Mouse (Mus musculus): ENCODE results near the gene Gm37240. TPM values are rescaled to one million over a fixed set of nuclear protein-coding genes. Genes with fewer than 3 reads are reported as not detected.

The Gm37240 gene
- polyA plus RNA-seq, 1 experiment from 2014 or later = 0.52 TPM

GRCm38 (mm10) chr3:84610183-84610710 lies 1277.1 kb downstream of the Gm37240 start:
- H3K4me2 ChIP-seq (replicated peaks; ENCODE audit: low read depth, low read length) = no peak overlapping the region
- H3K9ac ChIP-seq (ENCODE audit: low read depth, low read length) = no peak overlapping the region
- no peak for DNase-seq (ENCODE audit: low spot score)
- H3K4me1 ChIP-seq (replicated peaks; ENCODE audit: control insufficient read depth, insufficient read depth, low read length) = no peaks in the 10 kb centered on the region
- H3K27me3 ChIP-seq (ENCODE audit: control insufficient read depth, insufficient read depth, low read length) = no peaks in the 10 kb centered on the region
- no peaks in the 10 kb centered on the region for H3K36me3 ChIP-seq (ENCODE audit: control insufficient read depth, insufficient read depth, low read length)
- H3K27ac ChIP-seq (ENCODE audit: low read depth, low read length) = no peak overlapping the region
- no peaks in the 10 kb centered on the region for H3K9me3 ChIP-seq (ENCODE audit: control insufficient read depth, low read length)
- no peak for ATAC-seq (ENCODE audit: low FRiP score)
- 66% methylated on average over 9 of the region's 9 CpGs for whole genome bisulfite sequencing
- H3K4me3 ChIP-seq (ENCODE audit: low read depth, low read length) = no peak overlapping the region

GRCm38 (mm10) chr3:84603212-84603611 lies 1284.1 kb downstream of the Gm37240 start:
- DNase-seq (ENCODE audit: low spot score) (no peak), ATAC-seq (ENCODE audit: low FRiP score) (no peak)
- Histone ChIP-seq H3K4me3 (ENCODE audit: low read depth, low read length) (no peak overlapping the region), H3K27ac (ENCODE audit: low read depth, low read length) (no peak overlapping the region), H3K9ac (ENCODE audit: low read depth, low read length) (no peak overlapping the region), H3K4me1 (replicated peaks; ENCODE audit: control insufficient read depth, insufficient read depth, low read length) (no peaks in the 10 kb centered on the region), H3K9me3 (ENCODE audit: control insufficient read depth, low read length) (no peaks in the 10 kb centered on the region), H3K27me3 (ENCODE audit: control insufficient read depth, insufficient read depth, low read length) (no peaks in the 10 kb centered on the region), H3K4me2 (replicated peaks; ENCODE audit: low read depth, low read length) (no peak overlapping the region), H3K36me3 (ENCODE audit: control insufficient read depth, insufficient read depth, low read length) (no peaks in the 10 kb centered on the region)
- 76% methylated on average over 6 of the region's 9 CpGs for WGBS

GRCm38 (mm10) chr3:84602759-84603158 lies 1284.6 kb downstream of the Gm37240 start:
- DNase-seq (ENCODE audit: low spot score) = no peak
- Histone ChIP-seq H3K36me3 (ENCODE audit: control insufficient read depth, insufficient read depth, low read length) (no peaks in the 10 kb centered on the region), H3K4me3 (ENCODE audit: low read depth, low read length) (no peak overlapping the region), H3K27ac (ENCODE audit: low read depth, low read length) (no peak overlapping the region), H3K9me3 (ENCODE audit: control insufficient read depth, low read length) (no peaks in the 10 kb centered on the region), H3K4me2 (replicated peaks; ENCODE audit: low read depth, low read length) (no peak overlapping the region), H3K4me1 (replicated peaks; ENCODE audit: control insufficient read depth, insufficient read depth, low read length) (no peaks in the 10 kb centered on the region), H3K9ac (ENCODE audit: low read depth, low read length) (no peak overlapping the region), H3K27me3 (ENCODE audit: control insufficient read depth, insufficient read depth, low read length) (no peaks in the 10 kb centered on the region)
- ATAC-seq (ENCODE audit: low FRiP score) = no peak
- WGBS = 97% methylated on average over 2 of the region's 2 CpGs

GRCm38 (mm10) chr3:84601870-84602495 lies 1285.3 kb downstream of the Gm37240 start:
- 88% methylated on average over 9 of the region's 9 CpGs for WGBS
- no peak overlapping the region for H3K4me2 ChIP-seq (replicated peaks; ENCODE audit: low read depth, low read length)
- ATAC-seq (ENCODE audit: low FRiP score) (no peak), DNase-seq (ENCODE audit: low spot score) (no peak)
- H3K36me3 ChIP-seq (ENCODE audit: control insufficient read depth, insufficient read depth, low read length) = no peaks in the 10 kb centered on the region
- no peak overlapping the region for H3K9ac ChIP-seq (ENCODE audit: low read depth, low read length)
- no peaks in the 10 kb centered on the region for H3K27me3 ChIP-seq (ENCODE audit: control insufficient read depth, insufficient read depth, low read length)
- H3K27ac ChIP-seq (ENCODE audit: low read depth, low read length) = no peak overlapping the region
- no peaks in the 10 kb centered on the region for H3K4me1 ChIP-seq (replicated peaks; ENCODE audit: control insufficient read depth, insufficient read depth, low read length)
- no peaks in the 10 kb centered on the region for H3K9me3 ChIP-seq (ENCODE audit: control insufficient read depth, low read length)
- no peak overlapping the region for H3K4me3 ChIP-seq (ENCODE audit: low read depth, low read length)

GRCm38 (mm10) chr3:84598756-84599155 lies 1288.6 kb downstream of the Gm37240 start:
- no peak overlapping the region for H3K4me3 ChIP-seq (ENCODE audit: low read depth, low read length)
- no peak for DNase-seq (ENCODE audit: low spot score)
- no peaks in the 10 kb centered on the region for H3K9me3 ChIP-seq (ENCODE audit: control insufficient read depth, low read length)
- ATAC-seq (ENCODE audit: low FRiP score) = no peak
- no peaks in the 10 kb centered on the region; the same call in 1 of the 2 replicates for H3K4me1 ChIP-seq (replicated peaks; ENCODE audit: control insufficient read depth, insufficient read depth, low read length)
- no peak overlapping the region for H3K27ac ChIP-seq (ENCODE audit: low read depth, low read length)
- no peaks in the 10 kb centered on the region for H3K27me3 ChIP-seq (ENCODE audit: control insufficient read depth, insufficient read depth, low read length)
- no peaks in the 10 kb centered on the region for H3K36me3 ChIP-seq (ENCODE audit: control insufficient read depth, insufficient read depth, low read length)
- no peak overlapping the region for H3K4me2 ChIP-seq (replicated peaks; ENCODE audit: low read depth, low read length)
- no peak overlapping the region for H3K9ac ChIP-seq (ENCODE audit: low read depth, low read length)
- 89% methylated on average over 6 of the region's 6 CpGs for WGBS

GRCm38 (mm10) chr3:84597996-84598734 lies 1289.2 kb downstream of the Gm37240 start:
- ATAC-seq (ENCODE audit: low FRiP score) = no peak
- Histone ChIP-seq H3K9ac (ENCODE audit: low read depth, low read length) (no peak overlapping the region), H3K27ac (ENCODE audit: low read depth, low read length) (no peak overlapping the region), H3K4me1 (replicated peaks; ENCODE audit: control insufficient read depth, insufficient read depth, low read length) (no peaks in the 10 kb centered on the region; the same call in 1 of the 2 replicates), H3K4me2 (replicated peaks; ENCODE audit: low read depth, low read length) (no peak overlapping the region), H3K9me3 (ENCODE audit: control insufficient read depth, low read length) (no peaks in the 10 kb centered on the region), H3K4me3 (ENCODE audit: low read depth, low read length) (no peak overlapping the region), H3K27me3 (ENCODE audit: control insufficient read depth, insufficient read depth, low read length) (no peaks in the 10 kb centered on the region), H3K36me3 (ENCODE audit: control insufficient read depth, insufficient read depth, low read length) (no peaks in the 10 kb centered on the region)
- no peak for DNase-seq (ENCODE audit: low spot score)
- 84% methylated on average over 6 of the region's 6 CpGs for WGBS

- WGBS = 49% methylated on average over 5 of the region's 5 CpGs
- no peak for ATAC-seq (ENCODE audit: low FRiP score)
- H3K4me1 ChIP-seq (replicated peaks; ENCODE audit: control insufficient read depth, insufficient read depth, low read length) = no peaks in the 10 kb centered on the region; the same call in 1 of the 2 replicates
- no peak for DNase-seq (ENCODE audit: low spot score)
- H3K27me3 ChIP-seq (ENCODE audit: control insufficient read depth, insufficient read depth, low read length) = no peaks in the 10 kb centered on the region
- H3K27ac ChIP-seq (ENCODE audit: low read depth, low read length) = no peak overlapping the region
- no peak overlapping the region for H3K4me2 ChIP-seq (replicated peaks; ENCODE audit: low read depth, low read length)
- H3K36me3 ChIP-seq (ENCODE audit: control insufficient read depth, insufficient read depth, low read length) = no peaks in the 10 kb centered on the region
- H3K4me3 ChIP-seq (ENCODE audit: low read depth, low read length) = no peak overlapping the region
- H3K9ac ChIP-seq (ENCODE audit: low read depth, low read length) = no peak overlapping the region
- no peaks in the 10 kb centered on the region for H3K9me3 ChIP-seq (ENCODE audit: control insufficient read depth, low read length)
Measured at GRCm38 (mm10) chr3:84595677-84596234, 1291.6 kb downstream of the Gm37240 start.

- H3K36me3 ChIP-seq (ENCODE audit: control insufficient read depth, insufficient read depth, low read length) = no peaks in the 10 kb centered on the region
- 14% methylated on average over 23 of the region's 23 CpGs for WGBS
- ATAC-seq (ENCODE audit: low FRiP score) = no peak
- no peaks in the 10 kb centered on the region for H3K9me3 ChIP-seq (ENCODE audit: control insufficient read depth, low read length)
- H3K9ac ChIP-seq (ENCODE audit: low read depth, low read length) = no peak overlapping the region
- no peaks in the 10 kb centered on the region; the same call in 1 of the 2 replicates for H3K4me1 ChIP-seq (replicated peaks; ENCODE audit: control insufficient read depth, insufficient read depth, low read length)
- no peak overlapping the region for H3K27ac ChIP-seq (ENCODE audit: low read depth, low read length)
- H3K4me2 ChIP-seq (replicated peaks; ENCODE audit: low read depth, low read length) = peak overlapping the region; percentile 21
- peak; percentile 34 for DNase-seq (ENCODE audit: low spot score)
- H3K4me3 ChIP-seq (ENCODE audit: low read depth, low read length) = peak overlapping the region; percentile 13; the same call in 1 of the 2 replicates
- no peaks in the 10 kb centered on the region for H3K27me3 ChIP-seq (ENCODE audit: control insufficient read depth, insufficient read depth, low read length)
Measured at GRCm38 (mm10) chr3:84594894-84595676, 1292.2 kb downstream of the Gm37240 start.

Measured in hindbrain, embryonic 11.5 days (tissue).